In genomic region chr3:42327708-42328107, GRCm38 (mm10) we compare ENCODE assay signal across 16 mouse cellular contexts.
"Had no signal": no experiment of that assay in that cellular context is flagged by ENCODE, and none has a peak within 500 bp of the region (broad histone marks: within the 10 kb centered on the region; RNA-seq: fewer than 3 reads in every experiment).

No protein-coding gene starts in this region.

- H3K4me3 ChIP-seq: kidney, embryonic 15.5 days; left cerebral cortex, adult 2 months; liver, embryonic 13.5 days; myocyte; neural tube, embryonic 13.5 days had no signal

- H3K27me3 ChIP-seq: kidney, embryonic 15.5 days; liver, embryonic 13.5 days; neural tube, embryonic 13.5 days had no signal

- ATAC-seq: intestine, postnatal 0 days had no signal

- H3K27ac ChIP-seq: kidney, embryonic 15.5 days; left cerebral cortex, adult 2 months; liver, embryonic 13.5 days; neural tube, embryonic 13.5 days had no signal

- H3K4me2 ChIP-seq: kidney, embryonic 15.5 days; liver, embryonic 13.5 days; neural tube, embryonic 13.5 days had no signal

- H3K9ac ChIP-seq: kidney, embryonic 15.5 days; liver, embryonic 13.5 days; neural tube, embryonic 13.5 days had no signal

- H3K9me3 ChIP-seq: kidney, embryonic 15.5 days; liver, embryonic 13.5 days; neural tube, embryonic 13.5 days had no signal

- DNase-seq: kidney, adult 8-10 months; kidney, postnatal 10 days; kidney, postnatal 36 days; layer of hippocampus, postnatal 36 days; liver, embryonic 13.5 days; lung, adult 2 months; lung, postnatal 14 days; lung, postnatal 4 days; retina, postnatal 1 day; thymus, adult 18-20 months; thymus, postnatal 36 days had no signal

- H3K4me1 ChIP-seq: kidney, embryonic 15.5 days; liver, embryonic 13.5 days; neural tube, embryonic 13.5 days had no signal

- H3K36me3 ChIP-seq: kidney, embryonic 15.5 days; liver, embryonic 13.5 days; neural tube, embryonic 13.5 days had no signal
